Mouse (Mus musculus) heart, adult 2 months (tissue): Measurements from ENCODE around the gene Il21r. TPM values are rescaled to one million over a fixed set of nuclear protein-coding genes. Genes with fewer than 3 reads are reported as not detected.

Source experiments
- DNase-seq, 2 experiments: peaks; one replicate each; pipeline ENCODE4 v3.0.0; 2021
- H3K27ac ChIP-seq: fragments of 200-600 bp; 2 replicates; pipeline ENCODE4 v1.8.1; 2022
- H3K27me3 ChIP-seq: fragments of 200-500 bp; 2 replicates; pipeline ENCODE4 v1.6.1; 2012; ENCODE audit warnings: mild to moderate bottlenecking, low read length, inconsistent platforms, mixed read lengths; ENCODE audit not compliant: control insufficient read depth, insufficient read depth
- H3K36me3 ChIP-seq: fragments of 200-500 bp; 2 replicates; pipeline ENCODE4 v1.6.1; 2012; ENCODE audit warnings: low read length, inconsistent platforms; ENCODE audit not compliant: control insufficient read depth, insufficient read depth
- H3K4me1 ChIP-seq: fragments of 200-500 bp; 2 replicates; pipeline ENCODE4 v1.6.1; 2011; ENCODE audit warnings: low read length; ENCODE audit not compliant: control insufficient read depth, insufficient read depth
- H3K4me3 ChIP-seq: fragments of 200-600 bp; 2 replicates; pipeline ENCODE4 v1.8.1; 2022
- H3K79me2 ChIP-seq: fragments of 200-500 bp; replicated peaks from 2 replicates; pipeline ENCODE4 v1.6.1; 2012; ENCODE audit warnings: mild to moderate bottlenecking, inconsistent platforms, low read length, moderate library complexity, mixed read lengths; ENCODE audit not compliant: control insufficient read depth, insufficient read depth
- H3K9ac ChIP-seq: fragments of 200-500 bp; 2 replicates; pipeline ENCODE4 v1.6.1; 2012; ENCODE audit warnings: low read depth, mild to moderate bottlenecking, control low read depth, inconsistent platforms, low read length, mixed read lengths
- CTCF ChIP-seq: fragments of 200-600 bp; IDR thresholded peaks from 2 replicates; pipeline ENCODE4 v1.8.1; 2022; ENCODE audit warnings: antibody characterized with exemption, mild to moderate bottlenecking, moderate library complexity
- EP300 ChIP-seq: fragments of 200-500 bp; IDR thresholded peaks from 2 replicates; pipeline ENCODE4 v1.6.1; 2011; ENCODE audit warnings: low read depth, low read length, control low read depth; ENCODE audit not compliant: insufficient read depth
- POLR2A ChIP-seq: fragments of 200-500 bp; IDR thresholded peaks from 2 replicates; pipeline ENCODE4 v1.6.1; 2011; ENCODE audit warnings: mild to moderate bottlenecking, low read depth, low read length, control low read depth; ENCODE audit not compliant: insufficient read depth
- WGBS: fragments of 180-500 bp; shearing (Covaris S2); methylation state at CpG from one replicate; pipeline ENCODE4 v1.1.7; 2018; 5-methylcytosine and 5-hydroxymethylcytosine counted together
- intact Hi-C: fragments of 180-260 bp; cut with DNase I; formaldehyde crosslinking; loops from one replicate; pipeline ENCODE4 v1.15.1; 2025
- polyA plus RNA-seq: library from polyadenylated mRNA; depleted of rRNA; stranded (reverse); fragments of >200 nt; gene quantifications from 2 replicates; pipeline ENCODE4 v1.2.3, GENCODE M21; 2012
- total RNA-seq, 2 experiments: library from RNA; stranded (reverse); gene quantifications; 2 replicates each; pipeline ENCODE4 v1.2.3; 2021

Il21r gene
- total and polyA plus RNA-seq, 3 experiments: 0.48 to 2.3 (median 0.60) TPM

DNA sequence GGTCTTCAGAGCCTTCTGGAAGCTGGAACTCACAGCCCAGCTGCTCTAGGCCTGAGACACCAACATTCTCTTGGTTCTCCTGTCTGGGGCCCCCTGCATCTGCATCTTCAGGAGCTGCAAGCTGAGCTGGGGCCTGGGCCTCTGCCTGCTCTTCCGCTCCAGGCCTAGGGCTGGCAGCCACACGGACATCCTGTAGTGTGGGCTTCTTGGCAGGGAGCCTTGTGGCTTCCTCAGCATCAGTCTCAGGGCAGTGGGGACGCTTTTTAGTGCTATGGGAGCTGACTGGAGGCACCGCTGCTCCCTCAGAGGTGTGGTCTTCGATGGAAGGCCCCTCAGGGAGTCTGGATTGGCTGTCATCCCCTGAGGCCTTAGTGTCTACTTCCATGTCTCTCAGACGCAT is 40.7 kb downstream of the Il21r start:
- H3K36me3 ChIP-seq: no peaks in the 10 kb centered on the region
- H3K27ac ChIP-seq: no peak overlapping the region
- no peaks in the 10 kb centered on the region for H3K27me3 ChIP-seq
- intact Hi-C loops: no loop called here
- WGBS: 37% methylated on average over 6 of the region's 6 CpGs
- H3K79me2 ChIP-seq: no peaks in the 10 kb centered on the region
- no peaks in the 10 kb centered on the region for H3K4me1 ChIP-seq
- DNase-seq: no peak
- no peak for TF ChIP-seq CTCF
- no peak for TF ChIP-seq EP300
- TF ChIP-seq POLR2A: no peak
- H3K4me3 ChIP-seq: no peak overlapping the region
- H3K9ac ChIP-seq: no peak overlapping the region

DNA sequence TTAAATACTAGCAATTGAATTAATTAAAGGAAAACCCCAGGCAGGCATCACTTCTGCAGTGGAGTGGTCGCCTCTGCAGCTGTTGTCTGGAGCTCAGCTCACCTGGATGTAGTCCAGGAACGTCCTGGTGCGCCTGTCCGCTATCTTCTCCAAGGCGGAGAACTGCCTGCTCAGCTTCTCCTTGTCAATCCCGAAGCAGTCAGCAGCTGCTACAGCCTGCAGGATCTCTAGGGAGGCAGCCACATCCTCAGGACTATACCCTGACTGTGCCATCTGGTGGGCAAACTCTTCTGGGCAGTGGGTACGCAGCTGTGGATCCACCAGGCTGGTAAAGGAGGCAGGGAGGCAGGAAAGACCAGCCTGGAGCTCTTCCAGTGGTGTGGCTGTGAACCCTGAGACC is 42.2 kb downstream of the Il21r start:
- DNase-seq: no peak
- H3K9ac ChIP-seq: no peak overlapping the region
- TF ChIP-seq CTCF (no peak), EP300 (no peak), POLR2A (no peak)
- no peaks in the 10 kb centered on the region for H3K27me3 ChIP-seq
- WGBS: 60% methylated on average over 7 of the region's 7 CpGs
- intact Hi-C loops: no loop called here
- H3K36me3 ChIP-seq: no peaks in the 10 kb centered on the region
- no peaks in the 10 kb centered on the region for H3K79me2 ChIP-seq
- no peaks in the 10 kb centered on the region for H3K4me1 ChIP-seq
- H3K4me3 ChIP-seq: no peak overlapping the region
- H3K27ac ChIP-seq: no peak overlapping the region

DNA sequence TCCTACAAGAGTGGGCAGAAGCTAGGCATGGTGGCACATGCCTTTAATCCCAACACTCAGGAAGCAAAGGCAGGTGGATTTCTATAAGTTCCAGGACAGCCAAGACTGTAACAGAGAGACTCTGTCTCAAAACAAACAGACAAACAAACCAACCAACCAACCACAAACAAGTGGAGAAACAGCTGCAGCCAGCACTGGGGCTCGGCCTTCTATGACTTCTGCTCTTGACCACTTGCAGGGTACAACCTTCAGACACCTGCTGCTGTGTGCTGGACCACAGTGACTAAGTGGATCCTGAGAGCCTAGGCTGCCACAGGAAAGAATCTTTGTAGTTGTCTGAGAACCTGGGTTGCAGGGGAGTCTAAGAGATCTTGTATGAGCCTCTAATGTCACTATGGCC is 45.8 kb downstream of the Il21r start:
- TF ChIP-seq CTCF (no peak), POLR2A (no peak), EP300 (no peak)
- Histone ChIP-seq H3K9ac (no peak overlapping the region), H3K36me3 (no peaks in the 10 kb centered on the region), H3K27ac (no peak overlapping the region), H3K27me3 (no peaks in the 10 kb centered on the region), H3K4me3 (no peak overlapping the region), H3K4me1 (no peaks in the 10 kb centered on the region), H3K79me2 (no peaks in the 10 kb centered on the region)
- DNase-seq: no peak
- 71% methylated on average over 1 of the region's 1 CpGs for WGBS
- intact Hi-C loops: no loop called here

DNA sequence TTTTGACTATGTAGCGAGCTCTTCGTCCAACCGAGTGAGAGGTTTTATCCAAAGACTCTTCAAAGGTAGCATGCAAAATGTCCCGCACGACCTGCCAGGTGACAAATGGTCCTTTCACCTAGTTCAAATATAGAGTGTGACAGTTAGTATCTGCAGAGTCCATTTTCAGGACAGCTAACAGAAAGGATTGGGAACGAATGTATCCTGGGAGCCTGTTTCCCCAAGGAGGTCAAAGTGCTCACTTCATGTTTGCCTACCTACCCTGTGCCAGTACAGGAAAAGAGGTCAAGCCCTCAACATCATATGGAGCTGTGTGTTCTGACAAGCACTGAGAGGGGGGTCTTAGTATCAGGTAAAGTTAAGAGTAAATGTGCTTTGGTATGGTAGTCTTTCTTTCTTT is 54.3 kb downstream of the Il21r start:
- no peaks in the 10 kb centered on the region for H3K27me3 ChIP-seq
- no peak for DNase-seq
- intact Hi-C loops: no loop called here
- peaks cover 4% of the 10 kb centered on the region; the same call in 1 of the 2 replicates for H3K36me3 ChIP-seq
- TF ChIP-seq CTCF (no peak), POLR2A (no peak), EP300 (no peak)
- no peak overlapping the region for H3K4me3 ChIP-seq
- H3K9ac ChIP-seq: no peak overlapping the region
- WGBS: 93% methylated on average over 6 of the region's 6 CpGs
- H3K4me1 ChIP-seq: no peaks in the 10 kb centered on the region
- no peaks in the 10 kb centered on the region for H3K79me2 ChIP-seq
- H3K27ac ChIP-seq: no peak overlapping the region

DNA sequence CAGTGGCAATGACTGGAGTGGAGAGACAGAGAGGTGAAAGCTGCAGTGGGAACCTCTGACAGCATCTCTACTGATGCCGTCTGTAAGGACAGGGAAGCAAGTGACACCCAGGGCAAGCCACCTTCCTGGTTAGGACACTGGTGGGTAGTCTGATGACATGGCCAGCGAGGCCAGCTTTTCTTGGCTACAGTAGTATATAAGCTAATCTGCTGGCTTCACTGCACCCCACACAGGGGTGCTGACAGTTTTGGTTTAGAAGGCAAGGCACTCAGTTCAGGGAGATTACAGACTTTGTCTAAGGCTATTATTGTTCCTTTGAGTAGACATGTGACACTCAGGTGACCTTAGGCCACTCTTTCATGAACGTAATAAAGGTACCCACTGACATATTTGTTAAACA is 60.4 kb downstream of the Il21r start:
- no peak overlapping the region for H3K27ac ChIP-seq
- no peak for DNase-seq

DNA sequence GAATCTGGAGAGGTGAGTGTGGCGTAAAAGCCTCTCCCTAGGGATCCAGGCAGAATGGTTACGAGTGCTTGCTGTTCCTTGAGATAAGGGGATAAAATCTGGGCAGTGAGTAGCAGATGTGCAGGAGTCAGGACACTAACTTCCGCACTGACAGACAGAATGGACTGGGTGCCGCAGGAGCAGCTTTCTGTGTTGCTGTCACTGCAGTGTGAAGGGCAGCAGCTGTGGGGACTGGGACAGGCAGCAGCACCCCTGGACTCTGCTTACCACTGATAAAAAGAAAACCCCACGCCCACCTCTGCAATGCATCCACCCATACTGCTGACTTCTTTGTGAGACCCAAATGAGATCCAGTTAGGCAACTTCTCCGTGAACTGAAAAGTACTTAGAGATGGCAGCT is 67.6 kb downstream of the Il21r start:
- intact Hi-C loops: no loop called here
- 76% methylated on average over 6 of the region's 6 CpGs for WGBS
- H3K79me2 ChIP-seq: no peaks in the 10 kb centered on the region

More for the DNA sequence above, 60.4 kb downstream of the Il21r start:
- 56% methylated on average over 3 of the region's 3 CpGs for WGBS
- no peaks in the 10 kb centered on the region for H3K27me3 ChIP-seq
- H3K79me2 ChIP-seq: no peaks in the 10 kb centered on the region
- peaks cover 3% of the 10 kb centered on the region; the same call in 1 of the 2 replicates for H3K4me1 ChIP-seq
- H3K4me3 ChIP-seq: no peak overlapping the region
- H3K9ac ChIP-seq: no peak overlapping the region
- intact Hi-C loops: no loop called here
- no peaks in the 10 kb centered on the region for H3K36me3 ChIP-seq
- no peak for TF ChIP-seq POLR2A
- TF ChIP-seq CTCF: no peak
- TF ChIP-seq EP300: no peak

More for the DNA sequence above, 67.6 kb downstream of the Il21r start:
- Histone ChIP-seq H3K4me1 (no peaks in the 10 kb centered on the region), H3K36me3 (no peaks in the 10 kb centered on the region), H3K27me3 (no peaks in the 10 kb centered on the region), H3K4me3 (no peak overlapping the region), H3K27ac (no peak overlapping the region), H3K9ac (no peak overlapping the region)
- TF ChIP-seq CTCF (no peak), POLR2A (no peak), EP300 (no peak)
- no peak for DNase-seq
